Mouse (Mus musculus) liver, embryonic 16.5 days (tissue): Measurements from ENCODE around the gene Psme2. TPM values are rescaled to one million over a fixed set of nuclear protein-coding genes. Genes with fewer than 3 reads are reported as not detected.

Experiments used
- ATAC-seq: fragments of 200-750 bp; cut with Nextera tagmentation; 2 replicates; pipeline ENCODE4 v1.8.0; 2017; ENCODE audit warnings: low read depth, mild to moderate bottlenecking, moderate number of reproducible peaks, moderate library complexity
- H3K27ac ChIP-seq: fragments of 300-500 bp; sonication (generic); 2 replicates; pipeline ENCODE4 v1.5.1; 2014; ENCODE audit warnings: mild to moderate bottlenecking, low read length
- H3K27me3 ChIP-seq: fragments of 300-500 bp; sonication (generic); 2 replicates; pipeline ENCODE4 v1.6.1; 2014; ENCODE audit warnings: low read depth, low read length, mixed read lengths; ENCODE audit not compliant: control insufficient read depth, insufficient read depth
- H3K36me3 ChIP-seq: fragments of 300-500 bp; sonication (generic); 2 replicates; pipeline ENCODE4 v1.6.1; 2014; ENCODE audit warnings: mild to moderate bottlenecking; ENCODE audit not compliant: control insufficient read depth, insufficient read depth
- H3K4me1 ChIP-seq: fragments of 300-500 bp; sonication (generic); 2 replicates; pipeline ENCODE4 v1.6.1; 2014; ENCODE audit warnings: low read depth, low read length, mixed read lengths; ENCODE audit not compliant: control insufficient read depth
- H3K4me2 ChIP-seq: fragments of 300-500 bp; sonication (generic); 2 replicates; pipeline ENCODE4 v1.6.1; 2014; ENCODE audit warnings: low read depth, low read length, mixed read lengths
- H3K4me3 ChIP-seq: fragments of 300-500 bp; sonication (generic); 2 replicates; pipeline ENCODE4 v1.5.1; 2014; ENCODE audit warnings: low read depth, mild to moderate bottlenecking, low read length
- H3K9ac ChIP-seq: fragments of 300-500 bp; sonication (generic); 2 replicates; pipeline ENCODE4 v1.6.1; 2014; ENCODE audit warnings: low read depth, low read length
- H3K9me3 ChIP-seq: fragments of 300-500 bp; sonication (generic); replicated peaks from 2 replicates; pipeline ENCODE4 v1.6.1; 2016; ENCODE audit warnings: low read length; ENCODE audit not compliant: control insufficient read depth
- WGBS: fragments of 180-500 bp; shearing (Covaris S2); extraction: QIAGEN DNeasy Blood & Tissue Kit; methylation state at CpG from one replicate; pipeline ENCODE4 v1.1.7; 2014; ENCODE audit not compliant: insufficient replicate concordance; 5-methylcytosine and 5-hydroxymethylcytosine counted together
- polyA plus RNA-seq: library from polyadenylated mRNA; unstranded; fragments of >200 nt; fragmentation: Nextera tagmentation; extraction: Ambion mirVana; gene quantifications from 2 replicates; pipeline ENCODE4 v1.2.1, GENCODE M21; 2015

The Psme2 gene
- polyA plus RNA-seq, 1 experiment from 2014 or later = 181 TPM

- Histone ChIP-seq H3K27me3 (no peaks in the 10 kb centered on the region), H3K4me2 (no peak overlapping the region), H3K9me3 (no peaks in the 10 kb centered on the region), H3K4me3 (no peak overlapping the region), H3K27ac (peak overlapping the region; percentile 60), H3K4me1 (peaks cover 34% of the 10 kb centered on the region), H3K9ac (no peak overlapping the region), H3K36me3 (no peaks in the 10 kb centered on the region)
- WGBS = 50% methylated on average over 2 of the region's 2 CpGs
- ATAC-seq = no peak
Observed at GRCm38 (mm10) chr14:55616844-55617243, 25.9 kb upstream of the Psme2 start.

DNA sequence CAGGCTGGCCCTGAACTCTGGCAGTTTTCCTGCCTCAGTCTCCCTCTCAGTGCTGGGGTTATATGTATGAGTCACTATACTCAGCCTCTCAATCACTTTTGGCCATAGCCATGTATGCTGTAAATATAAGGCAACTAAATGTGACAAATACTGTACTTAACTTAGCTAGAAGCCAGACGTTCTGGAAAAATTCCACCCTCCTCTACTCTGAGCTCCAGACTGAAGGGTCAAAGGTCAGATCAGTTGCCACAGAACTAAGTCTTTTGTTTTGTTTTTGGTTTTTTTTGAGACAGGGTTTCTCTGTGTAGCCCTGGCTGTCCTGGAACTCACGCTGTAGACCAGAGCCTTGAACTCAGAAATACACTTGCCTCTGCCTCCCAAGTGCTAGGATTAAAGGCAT, 25.0 kb upstream of the Psme2 start:
- H3K4me2 ChIP-seq = no peak overlapping the region
- H3K27ac ChIP-seq = peak overlapping the region; percentile 48; the same call in 1 of the 2 replicates
- H3K9ac ChIP-seq = no peak overlapping the region
- 61% methylated on average over 2 of the region's 2 CpGs for WGBS
- H3K36me3 ChIP-seq = no peaks in the 10 kb centered on the region
- no peaks in the 10 kb centered on the region for H3K27me3 ChIP-seq
- H3K9me3 ChIP-seq = no peaks in the 10 kb centered on the region
- H3K4me1 ChIP-seq = peaks cover 34% of the 10 kb centered on the region
- H3K4me3 ChIP-seq = no peak overlapping the region
- ATAC-seq = no peak

GRCm38 (mm10) chr14:55614565-55615178, 23.8 kb upstream of the Psme2 start:
- Histone ChIP-seq H3K4me3 (no peak overlapping the region), H3K9me3 (no peaks in the 10 kb centered on the region), H3K4me2 (no peak overlapping the region), H3K27me3 (no peaks in the 10 kb centered on the region), H3K36me3 (peaks cover 5% of the 10 kb centered on the region; the same call in 1 of the 2 replicates), H3K9ac (0 out of 2 replicates have a peak overlapping the region, but pooled peaks have one; percentile 25), H3K4me1 (peaks cover 34% of the 10 kb centered on the region), H3K27ac (peak overlapping the region; percentile 83)
- 26% methylated on average over 7 of the region's 7 CpGs for whole genome bisulfite sequencing
- peak; percentile 78 for ATAC-seq

DNA sequence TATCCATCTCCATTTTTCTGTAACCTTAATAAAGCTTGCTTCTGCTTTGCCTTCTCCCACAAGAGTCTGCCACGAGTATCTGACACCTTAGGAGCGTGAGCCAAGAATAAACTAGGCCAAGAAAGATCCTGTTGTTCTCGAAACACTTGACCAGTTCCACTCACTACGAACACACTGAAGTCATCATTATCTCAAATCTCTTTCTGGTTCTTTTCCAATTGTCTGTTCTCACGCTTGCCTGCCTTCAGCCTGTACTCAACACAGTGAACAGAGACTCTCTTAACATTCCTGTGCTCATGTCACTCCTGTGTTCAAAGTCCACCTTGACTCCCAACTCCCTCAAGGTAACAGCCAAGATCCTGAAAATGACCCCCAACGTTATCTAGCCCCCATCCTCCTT, 22.4 kb upstream of the Psme2 start:
- Histone ChIP-seq H3K9me3 (no peaks in the 10 kb centered on the region), H3K4me3 (no peak overlapping the region), H3K9ac (no peak overlapping the region), H3K27me3 (no peaks in the 10 kb centered on the region), H3K27ac (peak overlapping the region; percentile 40), H3K4me2 (no peak overlapping the region), H3K36me3 (peaks cover 18% of the 10 kb centered on the region), H3K4me1 (peaks cover 28% of the 10 kb centered on the region)
- no peak for ATAC-seq
- 63% methylated on average over 6 of the region's 6 CpGs for WGBS

GRCm38 (mm10) chr14:55608339-55608738, 17.4 kb upstream of the Psme2 start:
- Histone ChIP-seq H3K9ac (no peak overlapping the region), H3K36me3 (peaks cover 43% of the 10 kb centered on the region), H3K4me3 (no peak overlapping the region), H3K4me2 (no peak overlapping the region), H3K27me3 (no peaks in the 10 kb centered on the region), H3K4me1 (peaks cover 26% of the 10 kb centered on the region), H3K9me3 (no peaks in the 10 kb centered on the region), H3K27ac (no peak overlapping the region)
- WGBS = 94% methylated on average over 6 of the region's 6 CpGs
- ATAC-seq = no peak

DNA sequence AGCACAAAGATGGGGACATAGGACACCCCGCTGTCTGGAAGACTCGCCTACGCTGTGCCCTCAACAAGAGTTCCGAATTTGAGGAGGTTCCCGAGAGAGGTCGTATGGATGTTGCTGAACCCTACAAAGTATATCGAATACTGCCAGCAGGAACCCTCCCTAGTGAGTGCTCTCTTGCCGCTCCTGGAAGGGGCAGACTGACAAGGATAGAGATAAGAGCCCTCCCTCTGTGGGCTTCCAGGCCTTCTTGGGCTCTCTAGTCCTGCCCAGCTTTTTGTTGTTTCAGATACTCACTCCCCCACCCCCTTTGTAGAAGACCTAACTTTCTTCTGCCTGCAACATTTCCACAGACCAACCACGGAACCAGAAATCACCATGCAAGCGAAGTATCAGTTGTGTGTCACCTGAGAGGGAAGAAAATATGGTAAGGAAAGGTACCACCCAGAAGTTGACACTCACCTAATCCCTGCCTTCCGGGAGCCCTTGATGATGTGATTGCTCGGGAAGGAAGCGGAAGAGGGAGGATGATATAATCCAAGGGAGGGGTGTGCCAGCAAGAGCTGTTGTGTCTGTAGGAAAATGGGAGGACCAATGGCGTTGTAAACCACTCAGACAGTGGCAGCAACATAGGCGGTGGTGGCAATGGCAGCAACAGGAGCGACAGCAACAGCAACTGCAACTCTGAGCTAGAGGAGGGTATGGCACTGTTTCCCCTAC, 15.0 kb upstream of the Psme2 start:
- H3K4me3 ChIP-seq = peak overlapping the region; percentile 77
- ATAC-seq = no peak
- peak overlapping the region; percentile 87 for H3K4me2 ChIP-seq
- peaks cover 29% of the 10 kb centered on the region for H3K4me1 ChIP-seq
- peak overlapping the region; percentile 42 for H3K9ac ChIP-seq
- WGBS = 70% methylated on average over 16 of the region's 16 CpGs
- H3K27ac ChIP-seq = peak overlapping the region; percentile 51
- no peaks in the 10 kb centered on the region for H3K27me3 ChIP-seq
- H3K9me3 ChIP-seq = no peaks in the 10 kb centered on the region
- H3K36me3 ChIP-seq = peaks cover 54% of the 10 kb centered on the region

DNA sequence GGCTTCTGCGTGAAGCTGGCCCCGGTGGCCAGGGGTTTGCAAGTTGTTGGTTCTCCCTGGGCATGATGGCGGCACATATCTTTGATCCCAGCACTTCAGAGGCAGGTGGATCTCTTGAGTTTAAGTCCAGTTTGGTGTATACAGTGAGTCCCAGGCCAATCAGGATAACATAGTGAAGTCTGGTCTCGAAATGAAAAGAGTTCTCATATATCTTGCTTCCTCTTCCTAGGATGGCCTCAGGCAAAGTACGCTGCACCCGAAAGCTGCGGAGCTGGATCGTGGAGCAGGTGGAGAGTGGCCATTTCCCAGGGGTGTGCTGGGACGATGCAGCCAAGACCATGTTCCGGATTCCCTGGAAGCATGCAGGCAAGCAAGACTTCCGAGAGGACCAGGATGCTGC, 13.9 kb upstream of the Psme2 start:
- 88% methylated on average over 11 of the region's 11 CpGs for WGBS
- Histone ChIP-seq H3K4me2 (peak overlapping the region; percentile 87), H3K4me1 (peaks cover 29% of the 10 kb centered on the region), H3K36me3 (peaks cover 59% of the 10 kb centered on the region), H3K9me3 (no peaks in the 10 kb centered on the region), H3K9ac (peak overlapping the region; percentile 85), H3K4me3 (peak overlapping the region; percentile 77), H3K27ac (peak overlapping the region; percentile 97), H3K27me3 (no peaks in the 10 kb centered on the region)
- ATAC-seq = no peak

DNA sequence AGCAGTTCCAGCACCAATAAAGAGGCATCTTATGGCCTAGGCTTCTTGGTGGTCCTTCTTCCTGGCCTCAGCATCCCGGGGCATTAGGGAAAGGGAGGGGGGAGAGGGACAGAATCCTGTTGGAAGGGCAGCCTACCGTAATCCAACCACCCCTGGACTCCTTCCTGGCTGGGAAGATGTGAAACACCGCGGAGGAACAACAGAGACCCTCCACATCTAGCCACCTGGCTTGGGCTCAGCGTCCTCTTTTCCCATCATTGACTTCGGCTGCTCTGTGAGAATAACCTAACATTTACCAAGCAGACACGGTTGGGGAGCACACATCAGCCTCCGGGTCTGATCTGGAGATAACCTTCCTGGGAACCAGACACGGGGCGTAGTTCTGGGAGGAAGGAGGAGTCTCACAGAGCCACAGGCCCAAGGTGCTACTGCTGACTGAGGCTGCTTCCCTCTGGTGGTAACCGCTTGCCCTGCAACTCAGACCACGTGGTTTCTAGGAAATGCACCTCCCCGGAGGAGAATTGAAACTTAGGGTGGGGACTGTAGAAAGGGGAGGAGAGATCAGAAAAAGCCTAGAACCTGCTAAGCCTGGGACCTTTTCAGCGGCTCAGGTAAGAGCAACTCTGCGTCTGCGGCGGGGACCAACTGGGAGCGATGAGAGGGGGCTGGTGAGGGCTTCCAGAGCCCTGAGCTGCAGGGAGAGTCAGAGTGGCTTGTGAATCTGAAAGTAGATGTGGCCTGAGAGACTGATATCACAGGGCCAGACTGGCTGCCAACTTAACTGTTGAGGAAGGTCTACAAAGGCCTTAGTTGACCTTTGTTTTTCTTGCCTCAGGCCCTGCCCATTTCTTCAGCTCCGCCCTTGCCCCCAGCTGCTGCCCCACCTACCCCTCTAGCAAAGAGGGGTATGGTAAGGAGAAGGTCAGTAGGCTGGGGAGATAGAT, 13.0 kb upstream of the Psme2 start:
- Histone ChIP-seq H3K27ac (peak overlapping the region; percentile 97), H3K4me3 (peak overlapping the region; percentile 77), H3K9me3 (no peaks in the 10 kb centered on the region), H3K4me2 (peak overlapping the region; percentile 87), H3K9ac (peak overlapping the region; percentile 85), H3K27me3 (no peaks in the 10 kb centered on the region), H3K36me3 (peaks cover 58% of the 10 kb centered on the region), H3K4me1 (peaks cover 29% of the 10 kb centered on the region)
- 9% methylated on average over 19 of the region's 19 CpGs for WGBS
- ATAC-seq = peak; percentile 97
